Mouse (Mus musculus): ENCODE measurements around the gene Gm38655. TPM values are rescaled to one million over a fixed set of nuclear protein-coding genes. Genes with fewer than 3 reads are reported as not detected.
A peak's percentile ranks its signal among the peaks of the same experiment; 100 is the strongest.
"Not testable (repeated sequence)": the region's sequence is repeated elsewhere in the genome, so short reads cannot be mapped to it uniquely, and the experiment has no call there.

Gm38655 gene
- polyA plus RNA-seq, 1 experiment = 0.36 TPM

GRCm38 (mm10) chr17:25133275-25133698, 42.0 kb downstream of the Gm38655 start, which contains the start of gene Clcn7:
Gene Clcn7, plus strand, starts transcription at chr17:25133391.
- TF ChIP-seq POLR2A (IDR thresholded peaks at IDR 0.05; ENCODE audit: control insufficient read depth, low read depth, low read length) (peak; percentile 66), CTCF (IDR thresholded peaks at IDR 0.05; ENCODE audit: control insufficient read depth, insufficient read depth, insufficient replicate concordance, low read depth, low read length) (no peak)
- Histone ChIP-seq H3K4me3 (ENCODE audit: control insufficient read depth, low read depth, low read length) (peak within 1 kb of the TSS; percentile 99), H3K4me1 (ENCODE audit: control insufficient read depth, insufficient read depth, low read length) (peaks cover 3% of the 10 kb centered on the region), H3K27ac (ENCODE audit: control insufficient read depth, insufficient read depth, low read depth, low read length) (peak within 1 kb of the TSS; percentile 89), H3K27me3 (ENCODE audit: control insufficient read depth, insufficient read depth, low read length) (no peaks in the 10 kb centered on the region), H3K36me3 (ENCODE audit: control insufficient read depth, insufficient read depth, low read length) (no peaks in the 10 kb centered on the region)

- no peak overlapping the region for H3K4me3 ChIP-seq (ENCODE audit: control insufficient read depth, low read depth, low read length)
- H3K27ac ChIP-seq (ENCODE audit: control insufficient read depth, insufficient read depth, low read depth, low read length) = no peak overlapping the region
- H3K36me3 ChIP-seq (ENCODE audit: control insufficient read depth, insufficient read depth, low read length) = no peaks in the 10 kb centered on the region
- no peak for TF ChIP-seq POLR2A (IDR thresholded peaks at IDR 0.05; ENCODE audit: control insufficient read depth, low read depth, low read length)
- TF ChIP-seq CTCF (IDR thresholded peaks at IDR 0.05; ENCODE audit: control insufficient read depth, insufficient read depth, insufficient replicate concordance, low read depth, low read length) = no peak
- H3K27me3 ChIP-seq (ENCODE audit: control insufficient read depth, insufficient read depth, low read length) = no peaks in the 10 kb centered on the region
- H3K4me1 ChIP-seq (ENCODE audit: control insufficient read depth, insufficient read depth, low read length) = peaks cover 3% of the 10 kb centered on the region
Measured at GRCm38 (mm10) chr17:25130060-25130459, 45.2 kb downstream of the Gm38655 start.

DNA sequence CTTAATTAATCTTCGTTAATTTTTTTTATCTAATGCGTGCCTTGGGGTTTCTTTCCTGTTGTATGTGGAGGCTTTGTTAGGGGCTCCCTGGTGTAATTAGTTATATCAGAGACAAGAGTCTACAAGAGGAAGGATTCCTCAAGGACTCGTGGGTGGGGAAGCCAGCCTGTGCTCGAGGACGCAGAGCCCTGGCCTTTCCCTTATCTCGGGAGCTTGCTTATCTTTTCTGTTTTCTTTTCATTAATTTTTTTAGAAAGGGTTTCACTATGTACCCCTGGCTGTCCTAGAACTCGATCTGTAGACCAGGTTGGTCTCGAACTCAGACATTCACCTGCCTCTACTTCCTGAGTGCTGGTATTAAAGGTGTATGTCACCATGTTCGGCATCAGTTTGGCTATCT, 47.6 kb downstream of the Gm38655 start:
- no peaks in the 10 kb centered on the region for H3K4me1 ChIP-seq (ENCODE audit: control insufficient read depth, insufficient read depth, low read length)
- H3K36me3 ChIP-seq (ENCODE audit: control insufficient read depth, insufficient read depth, low read length) = no peaks in the 10 kb centered on the region
- peak overlapping the region; percentile 63; the same call in 1 of the 2 replicates for H3K27ac ChIP-seq (ENCODE audit: control insufficient read depth, insufficient read depth, low read depth, low read length)
- no peak for TF ChIP-seq POLR2A (IDR thresholded peaks at IDR 0.05; ENCODE audit: control insufficient read depth, low read depth, low read length)
- TF ChIP-seq CTCF (IDR thresholded peaks at IDR 0.05; ENCODE audit: control insufficient read depth, insufficient read depth, insufficient replicate concordance, low read depth, low read length) = no peak
- no peaks in the 10 kb centered on the region for H3K27me3 ChIP-seq (ENCODE audit: control insufficient read depth, insufficient read depth, low read length)
- H3K4me3 ChIP-seq (ENCODE audit: control insufficient read depth, low read depth, low read length) = no peak overlapping the region

- no peaks in the 10 kb centered on the region for H3K4me1 ChIP-seq (ENCODE audit: control insufficient read depth, insufficient read depth, low read length)
- peak overlapping the region; percentile 63; the same call in 1 of the 2 replicates for H3K27ac ChIP-seq (ENCODE audit: control insufficient read depth, insufficient read depth, low read depth, low read length)
- no peak overlapping the region for H3K4me3 ChIP-seq (ENCODE audit: control insufficient read depth, low read depth, low read length)
- no peaks in the 10 kb centered on the region for H3K36me3 ChIP-seq (ENCODE audit: control insufficient read depth, insufficient read depth, low read length)
- no peaks in the 10 kb centered on the region for H3K27me3 ChIP-seq (ENCODE audit: control insufficient read depth, insufficient read depth, low read length)
- TF ChIP-seq CTCF (IDR thresholded peaks at IDR 0.05; ENCODE audit: control insufficient read depth, insufficient read depth, insufficient replicate concordance, low read depth, low read length) (no peak), POLR2A (IDR thresholded peaks at IDR 0.05; ENCODE audit: control insufficient read depth, low read depth, low read length) (no peak)
Measured at GRCm38 (mm10) chr17:25127079-25127478, 48.2 kb downstream of the Gm38655 start.

GRCm38 (mm10) chr17:25125442-25126060, 49.7 kb downstream of the Gm38655 start:
- H3K4me3 ChIP-seq (ENCODE audit: control insufficient read depth, low read depth, low read length); H3K27me3 ChIP-seq (ENCODE audit: control insufficient read depth, insufficient read depth, low read length); H3K36me3 ChIP-seq (ENCODE audit: control insufficient read depth, insufficient read depth, low read length); H3K4me1 ChIP-seq (ENCODE audit: control insufficient read depth, insufficient read depth, low read length); H3K27ac ChIP-seq (ENCODE audit: control insufficient read depth, insufficient read depth, low read depth, low read length): not testable (repeated sequence)

- Histone ChIP-seq H3K36me3 (ENCODE audit: control insufficient read depth, insufficient read depth, low read length) (no peaks in the 10 kb centered on the region), H3K4me1 (ENCODE audit: control insufficient read depth, insufficient read depth, low read length) (no peaks in the 10 kb centered on the region), H3K27ac (ENCODE audit: control insufficient read depth, insufficient read depth, low read depth, low read length) (no peak overlapping the region), H3K4me3 (ENCODE audit: control insufficient read depth, low read depth, low read length) (no peak overlapping the region), H3K27me3 (ENCODE audit: control insufficient read depth, insufficient read depth, low read length) (no peaks in the 10 kb centered on the region)
- TF ChIP-seq CTCF (IDR thresholded peaks at IDR 0.05; ENCODE audit: control insufficient read depth, insufficient read depth, insufficient replicate concordance, low read depth, low read length) = peak; percentile 31; the same call in 1 of the 2 replicates
- TF ChIP-seq POLR2A (IDR thresholded peaks at IDR 0.05; ENCODE audit: control insufficient read depth, low read depth, low read length) = no peak
Measured at GRCm38 (mm10) chr17:25123979-25124378, 51.3 kb downstream of the Gm38655 start.

Other genes starting within 250 kb of the Gm38655 start
- 60.2 and 62.6 TPM in 2 replicates for gene Mapk8ip3, start 238.5 kb downstream of the Gm38655 start, polyA plus RNA-seq (2012; rRNA removed)
- gene Jpt2, start 214.8 kb downstream of the Gm38655 start, polyA plus RNA-seq (2012; rRNA removed) = 5.4 and 6.5 TPM in 2 replicates
- gene Cramp1l, start 159.7 kb downstream of the Gm38655 start, polyA plus RNA-seq (2012; rRNA removed) = 26.5 and 27.6 TPM in 2 replicates
- gene Ift140, start 159.4 kb downstream of the Gm38655 start, polyA plus RNA-seq (2012; rRNA removed) = 130 and 146 TPM in 2 replicates
- 4.1 and 5.2 TPM in 2 replicates for gene Tmem204, start 91.9 kb downstream of the Gm38655 start, polyA plus RNA-seq (2012; rRNA removed)
- gene Telo2, start 59.5 kb downstream of the Gm38655 start, polyA plus RNA-seq (2012; rRNA removed) = 5.4 and 7.0 TPM in 2 replicates
- gene Ptx4, start 54.7 kb downstream of the Gm38655 start, polyA plus RNA-seq (2012; rRNA removed) = 0.23 and 0.40 TPM in 2 replicates
- 14.1 and 14.8 TPM in 2 replicates for gene Clcn7, start 42.1 kb downstream of the Gm38655 start, polyA plus RNA-seq (2012; rRNA removed)
- 22.6 and 23.5 TPM in 2 replicates for gene Ccdc154, start 13.0 kb downstream of the Gm38655 start, polyA plus RNA-seq (2012; rRNA removed)
- gene BC003965, start 9.1 kb upstream of the Gm38655 start, polyA plus RNA-seq (2012; rRNA removed) = 4.6 and 5.0 TPM in 2 replicates
- 11.2 and 11.7 TPM in 2 replicates for gene Unkl, start 12.9 kb upstream of the Gm38655 start, polyA plus RNA-seq (2012; rRNA removed)
- 20.2 and 24.5 TPM in 2 replicates for gene Gnptg, start 64.7 kb upstream of the Gm38655 start, polyA plus RNA-seq (2012; rRNA removed)
- 17.5 and 18.1 TPM in 2 replicates for gene Tsr3, start 64.7 kb upstream of the Gm38655 start, polyA plus RNA-seq (2012; rRNA removed)
- gene Baiap3, start 80.9 kb upstream of the Gm38655 start, polyA plus RNA-seq (2012; rRNA removed) = 2.9 and 3.8 TPM in 2 replicates
- 226 and 232 TPM in 2 replicates for gene Ube2i, start 99.2 kb upstream of the Gm38655 start, polyA plus RNA-seq (2012; rRNA removed)
- gene Prss34, start 122.9 kb upstream of the Gm38655 start, polyA plus RNA-seq (2012; rRNA removed) = 0.11 TPM in 1 of 2 replicates, not detected in the other
- not detected in 2 replicates for gene Prss28, start 133.2 kb upstream of the Gm38655 start, polyA plus RNA-seq (2012; rRNA removed)
- not detected in 2 replicates for gene Prss29, start 143.2 kb upstream of the Gm38655 start, polyA plus RNA-seq (2012; rRNA removed)
- gene Tpsab1, start 170.1 kb upstream of the Gm38655 start, polyA plus RNA-seq (2012; rRNA removed) = 0.20 and 0.26 TPM in 2 replicates
- 0.10 and 0.61 TPM in 2 replicates for gene Tpsb2, start 190.8 kb upstream of the Gm38655 start, polyA plus RNA-seq (2012; rRNA removed)
- not detected in 2 replicates for gene Tpsg1, start 193.8 kb upstream of the Gm38655 start, polyA plus RNA-seq (2012; rRNA removed)

Data from testis, adult 2 months (tissue).